Mouse (Mus musculus): ENCODE data around the gene Dmrta1.

Gene Dmrta1

GRCm38 (mm10) chr4:89679195-89679594 is at the start of gene Dmrta1:
Gene Dmrta1 (plus strand): TSS chr4:89679436.
- ChIA-PET POLR2A (no interaction called here), CTCF (no interaction called here)

- POLR2A ChIA-PET: interaction anchor here in 1 of 4 experiments (0.6 kb wide), 1 partner anchor 90 kb away, joined by 3 read pairs; no protein-coding TSS in a partner anchor
Measured at GRCm38 (mm10) chr4:89630374-89631079, 48.7 kb upstream of the Dmrta1 start.

GRCm38 (mm10) chr4:89631560-89631959 is 47.7 kb upstream of the Dmrta1 start:
- CTCF ChIA-PET: no interaction called here
- POLR2A ChIA-PET: no interaction called here

More at GRCm38 (mm10) chr4:89630374-89631079, 48.7 kb upstream of the Dmrta1 start:
- CTCF ChIA-PET: interaction anchor here in 1 of 4 experiments (0.7 kb wide), 1 partner anchor 98 kb away, joined by 8 read pairs; no protein-coding TSS in a partner anchor

GRCm38 (mm10) chr4:89638651-89639050 is 40.6 kb upstream of the Dmrta1 start:
- ChIA-PET CTCF (interaction anchor here in 1 of 4 experiments (0.5 kb wide), 1 partner anchor 174 kb away, joined by 3 read pairs; no protein-coding TSS in a partner anchor), POLR2A (no interaction called here)

GRCm38 (mm10) chr4:89644235-89645115 is 34.8 kb upstream of the Dmrta1 start:
- CTCF ChIA-PET: no interaction called here

GRCm38 (mm10) chr4:89650352-89651311 is 28.6 kb upstream of the Dmrta1 start:
- ChIA-PET CTCF (no interaction called here), POLR2A (no interaction called here)

More at GRCm38 (mm10) chr4:89644235-89645115, 34.8 kb upstream of the Dmrta1 start:
- POLR2A ChIA-PET: no interaction called here

GRCm38 (mm10) chr4:89651312-89651686 is 27.9 kb upstream of the Dmrta1 start:
- ChIA-PET POLR2A (no interaction called here), CTCF (no interaction called here)

GRCm38 (mm10) chr4:89651779-89652178 is 27.5 kb upstream of the Dmrta1 start:
- ChIA-PET POLR2A (no interaction called here), CTCF (no interaction called here)

GRCm38 (mm10) chr4:89663406-89663805 is 15.8 kb upstream of the Dmrta1 start:
- CTCF ChIA-PET: no interaction called here
- POLR2A ChIA-PET: no interaction called here

- ChIA-PET CTCF (no interaction called here), POLR2A (no interaction called here)
Measured at GRCm38 (mm10) chr4:89674711-89675110, 4.5 kb upstream of the Dmrta1 start.

GRCm38 (mm10) chr4:89677903-89678302 is 1.3 kb upstream of the Dmrta1 start:
- POLR2A ChIA-PET: no interaction called here
- CTCF ChIA-PET: no interaction called here

GRCm38 (mm10) chr4:89678713-89679112 is 523 bp upstream of the Dmrta1 start:
- CTCF ChIA-PET: no interaction called here
- POLR2A ChIA-PET: no interaction called here

GRCm38 (mm10) chr4:89687961-89688803 is 8.9 kb downstream of the Dmrta1 start:
- CTCF ChIA-PET: interaction anchor here in 3 of 4 experiments (0.6 to 1.0 kb wide), 3 partner anchors 81 to 156 kb away, joined by 3 read pairs; no protein-coding TSS in a partner anchor
- POLR2A ChIA-PET: no interaction called here

GRCm38 (mm10) chr4:89688804-89689497 is 9.7 kb downstream of the Dmrta1 start:
- ChIA-PET CTCF (interaction anchor here in 1 of 4 experiments (0.6 kb wide), 1 partner anchor 80 kb away, joined by 3 read pairs; no protein-coding TSS in a partner anchor), POLR2A (no interaction called here)

GRCm38 (mm10) chr4:89691936-89692335 is 12.7 kb downstream of the Dmrta1 start:
- CTCF ChIA-PET: interaction anchor here in 3 of 4 experiments (0.8 to 1.7 kb wide), 5 partner anchors 116 to 547 kb away, joined by 3 to 10 read pairs (median 4); no protein-coding TSS in a partner anchor
- POLR2A ChIA-PET: interaction anchor here in 2 of 4 experiments (0.6 to 0.7 kb wide), 2 partner anchors 117 to 229 kb away, joined by 3 to 4 read pairs; no protein-coding TSS in a partner anchor

GRCm38 (mm10) chr4:89692780-89693179 is 13.5 kb downstream of the Dmrta1 start:
- ChIA-PET POLR2A (interaction anchor here in 1 of 4 experiments (0.6 kb wide), 1 partner anchor 379 kb away, joined by 3 read pairs; no protein-coding TSS in a partner anchor), CTCF (interaction anchor here (0.6 to 1.7 kb wide), 5 partner anchors 117 to 548 kb away, joined by 3 to 10 read pairs (median 4); no protein-coding TSS in a partner anchor)

- CTCF ChIA-PET: no interaction called here
- POLR2A ChIA-PET: interaction anchor here in 1 of 4 experiments (0.6 kb wide), 1 partner anchor 250 kb away, joined by 6 read pairs; no protein-coding TSS in a partner anchor
Measured at GRCm38 (mm10) chr4:89695589-89695988, 16.4 kb downstream of the Dmrta1 start.

- POLR2A ChIA-PET: no interaction called here
- CTCF ChIA-PET: no interaction called here
Measured at GRCm38 (mm10) chr4:89697951-89698350, 18.7 kb downstream of the Dmrta1 start.
